In the genomic region with DNA sequence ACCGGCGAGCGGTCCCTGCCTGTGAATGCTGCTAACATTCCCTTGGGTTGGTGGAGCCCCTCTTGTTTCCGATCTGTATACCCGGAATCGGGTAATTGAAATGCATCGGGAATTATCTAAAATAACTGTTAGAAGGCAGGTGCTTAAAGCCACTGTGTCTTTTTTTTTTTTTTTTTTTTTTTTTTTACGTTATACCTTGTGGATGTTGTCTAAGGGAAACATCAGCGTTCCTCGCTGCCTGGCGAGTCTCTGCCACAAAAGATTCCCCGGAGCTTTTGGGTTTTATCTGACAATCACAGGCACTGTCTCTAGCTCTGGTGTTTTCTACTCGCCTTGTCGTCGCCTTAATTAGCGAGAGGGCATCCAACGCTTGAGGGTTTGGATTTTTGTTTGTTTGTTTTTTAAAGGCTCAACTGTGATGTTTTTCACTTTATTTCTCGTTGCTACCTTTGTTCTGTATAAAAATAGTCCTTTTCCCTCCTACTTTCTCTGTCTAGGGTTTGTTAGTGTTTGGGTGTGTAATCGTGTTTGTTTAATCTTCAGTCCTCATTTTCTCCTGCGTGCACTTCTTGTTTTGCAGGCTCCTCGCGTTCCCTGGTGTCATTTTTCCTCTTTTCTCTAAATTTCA, we compare ENCODE assay signal across 1 mouse cellular context.
TF ChIP-seq lines count a peak whose summit lies in the region.

No protein-coding gene starts in this region.

TF ChIP-seq in MEL, 35 proteins besides CTCF, POLR2A, EP300 and RAD21 (continued from another document):
- TF ChIP-seq ZNF384 (IDR thresholded peaks at IDR 0.05; ENCODE audit: low read depth, low read length) (peak; percentile 91), ZC3H11A (IDR thresholded peaks at IDR 0.05; ENCODE audit: low read depth, low read length) (no peak), MXI1 (IDR thresholded peaks at IDR 0.05; ENCODE audit: low read depth, low read length) (no peak), POLR2AphosphoS5 (IDR thresholded peaks at IDR 0.05; ENCODE audit: borderline replicate concordance, low read depth, low read length) (no peak), MEF2A (IDR thresholded peaks at IDR 0.05; ENCODE audit: extremely low read depth, insufficient replicate concordance, low read depth, low read length, poor library complexity, severe bottlenecking) (no peak), USF1 (IDR thresholded peaks at IDR 0.05; ENCODE audit: low read depth, low read length) (no peak), RCOR1 (IDR thresholded peaks at IDR 0.05; ENCODE audit: low read depth, low read length) (no peak; the same call in 1 of the 2 replicates), ZKSCAN1 (IDR thresholded peaks at IDR 0.05; ENCODE audit: low read depth, low read length) (no peak), CHD2 (IDR thresholded peaks at IDR 0.05; ENCODE audit: low read length) (no peak), NRF1 (IDR thresholded peaks at IDR 0.05; ENCODE audit: insufficient read depth, low read depth, low read length, poor library complexity, severe bottlenecking) (no peak), TAL1 (IDR thresholded peaks at IDR 0.05; ENCODE audit: low read length) (peak; percentile 61)
